Mouse (Mus musculus) embryo, embryonic 10 days (tissue): ENCODE measurements around the gene Tjp2.
A peak's percentile ranks its signal among the peaks of the same experiment; 100 is the strongest.
"Not testable (repeated sequence)": the region's sequence is repeated elsewhere in the genome, so short reads cannot be mapped to it uniquely, and the experiment has no call there.

ENCODE experiments used
- DNase-seq: peaks from one replicate; pipeline ENCODE4 v3.0.0-alpha.2; 2015; ENCODE audit warnings: low spot score

The Tjp2 gene

DNA sequence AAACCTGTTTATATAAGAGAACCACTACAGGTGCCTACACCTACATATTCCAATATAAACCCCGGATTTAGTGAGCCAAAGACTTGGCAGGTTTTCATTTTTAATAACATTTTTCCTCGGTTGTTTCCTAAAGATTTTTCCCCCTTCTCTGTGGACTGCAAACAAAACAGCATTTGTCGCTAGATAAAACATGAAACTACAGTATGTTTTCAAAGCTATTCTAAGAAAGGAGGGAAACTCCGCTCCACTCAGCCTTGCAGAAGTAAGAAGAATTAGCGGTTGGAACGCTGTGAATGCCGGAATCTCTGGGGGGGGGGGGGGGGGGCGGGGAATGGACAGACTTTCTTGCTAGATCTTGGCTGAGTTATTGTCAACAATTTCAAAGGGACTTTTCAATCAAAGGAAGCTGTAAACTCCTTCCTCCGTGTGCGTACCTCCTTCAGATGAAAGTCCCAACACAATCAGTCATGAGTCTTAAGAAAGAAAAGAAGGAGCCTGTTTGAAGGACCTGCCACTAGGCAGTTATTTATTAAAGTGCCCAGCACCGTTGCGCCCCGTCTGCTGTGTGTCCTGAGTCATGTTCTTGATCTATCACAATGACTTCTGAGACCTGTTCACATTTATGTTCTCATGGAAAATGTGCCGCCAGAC, 3.9 kb downstream of the Tjp2 start:
- peak; percentile 42 for DNase-seq

DNA sequence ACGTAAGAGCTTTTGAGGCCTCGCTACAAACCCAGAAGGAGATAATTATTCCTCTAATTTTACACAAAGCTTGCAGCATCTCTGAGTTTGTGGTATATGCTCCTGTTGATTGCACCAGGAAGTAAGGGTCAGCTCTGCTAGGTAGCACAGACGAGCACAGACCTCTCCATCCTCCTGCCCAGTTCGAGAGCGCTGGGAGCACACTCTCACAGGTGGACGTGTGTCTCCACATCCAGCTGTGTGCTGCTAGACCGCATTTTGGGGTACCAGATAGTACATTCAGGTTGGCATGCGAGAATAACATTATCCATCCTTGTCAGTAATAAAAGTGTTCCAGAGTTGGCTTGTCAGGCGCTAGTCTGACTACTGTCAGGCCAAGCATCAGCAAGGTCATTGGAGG, 5.8 kb downstream of the Tjp2 start:
- no peak for DNase-seq

DNA sequence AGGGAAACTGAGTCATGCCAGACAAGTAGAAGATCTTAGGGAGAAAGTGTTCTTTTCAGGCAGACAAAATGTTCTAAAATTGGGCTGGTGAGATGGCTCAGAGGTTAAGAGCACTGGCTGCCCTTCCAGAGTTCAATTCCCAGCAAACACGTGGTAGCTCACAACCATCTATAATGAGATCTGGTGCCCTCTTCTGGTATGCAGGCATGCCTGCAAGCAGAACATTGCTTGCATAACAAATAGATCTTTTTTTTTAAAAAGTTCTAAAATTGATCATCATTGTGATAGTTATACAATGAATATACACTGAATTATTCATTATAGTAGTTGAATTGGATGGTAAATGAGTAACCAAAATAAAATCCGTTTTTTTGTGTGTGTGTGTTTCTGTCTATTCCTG, 6.5 kb downstream of the Tjp2 start:
- DNase-seq, result no peak

DNA sequence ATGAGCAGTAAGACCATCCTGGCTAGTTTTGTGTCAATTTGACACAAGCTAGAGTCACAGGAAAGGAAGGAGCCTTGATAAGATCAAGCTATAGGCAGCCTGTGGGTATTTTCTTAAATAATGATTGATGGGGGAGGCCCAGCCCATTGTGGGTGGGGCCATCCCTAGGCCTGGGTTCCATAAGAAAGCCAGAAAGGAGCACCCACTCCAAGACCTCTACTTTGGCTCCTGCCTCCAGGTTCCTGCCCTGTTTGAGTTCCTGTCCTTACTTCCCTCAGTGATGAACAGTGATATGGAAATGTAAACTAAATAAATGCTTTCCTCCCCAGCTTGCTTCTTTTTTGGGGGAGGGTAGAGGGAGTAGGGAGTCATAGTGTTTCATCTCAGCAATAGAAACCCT, 7.0 kb downstream of the Tjp2 start:
- no peak for DNase-seq

DNA sequence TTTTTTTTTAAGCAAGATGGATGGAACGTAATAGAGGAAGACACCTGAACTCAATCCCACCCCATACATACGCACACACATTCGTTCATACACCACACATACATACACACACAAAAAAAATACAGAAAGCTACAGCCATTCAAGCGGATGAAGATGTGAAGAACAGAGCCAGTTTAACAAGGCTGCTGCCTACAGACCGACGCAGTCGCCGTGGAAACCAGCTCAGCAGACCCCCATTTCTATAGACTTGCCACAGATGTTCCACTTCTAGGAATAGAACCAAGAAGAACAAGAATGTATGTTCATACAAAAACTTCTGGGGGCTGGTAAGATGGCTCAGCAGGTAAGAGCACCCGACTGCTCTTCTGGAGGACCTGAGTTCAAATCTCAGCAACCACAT, 8.1 kb downstream of the Tjp2 start:
- DNase-seq, result no peak

DNA sequence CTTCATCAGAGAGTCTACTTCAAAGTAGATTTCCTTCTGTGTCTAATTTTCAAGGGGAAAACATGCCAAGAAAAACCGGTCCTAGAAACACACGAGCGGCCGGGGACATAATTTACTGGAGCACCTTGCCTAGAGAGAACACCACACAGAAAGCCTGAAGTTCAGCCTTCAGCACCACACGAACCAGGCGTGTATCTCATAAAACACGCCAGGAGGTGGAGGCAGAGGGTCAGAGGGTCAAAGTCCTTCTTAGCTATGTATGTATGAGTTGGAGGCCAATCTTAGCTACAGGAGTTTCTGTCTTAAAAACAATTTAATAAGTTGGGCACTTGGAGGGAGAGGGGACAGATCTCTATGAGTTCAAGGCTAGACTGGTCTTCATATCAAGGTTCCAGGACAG, 9.9 kb downstream of the Tjp2 start:
- DNase-seq, result no peak

DNA sequence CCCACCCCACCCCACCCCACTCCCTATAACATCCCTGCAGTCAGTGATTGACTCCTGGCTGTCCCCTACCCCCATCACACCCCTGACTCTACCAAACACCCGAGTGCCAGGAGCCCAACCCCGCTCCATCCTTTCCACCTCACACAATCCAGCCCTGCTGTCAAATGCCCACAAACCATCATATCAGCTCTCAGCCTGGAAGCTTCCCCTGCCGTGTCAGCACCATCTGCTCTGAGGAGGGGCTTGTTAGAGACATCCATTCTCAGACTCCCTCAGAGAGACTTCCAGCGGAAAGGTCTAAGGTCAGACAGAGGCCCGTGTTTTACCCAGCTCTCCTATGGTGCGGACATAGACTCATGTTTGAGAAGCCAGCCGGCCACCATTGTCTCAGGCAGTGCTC, 11.5 kb downstream of the Tjp2 start:
- DNase-seq, result peak; percentile 74

DNA sequence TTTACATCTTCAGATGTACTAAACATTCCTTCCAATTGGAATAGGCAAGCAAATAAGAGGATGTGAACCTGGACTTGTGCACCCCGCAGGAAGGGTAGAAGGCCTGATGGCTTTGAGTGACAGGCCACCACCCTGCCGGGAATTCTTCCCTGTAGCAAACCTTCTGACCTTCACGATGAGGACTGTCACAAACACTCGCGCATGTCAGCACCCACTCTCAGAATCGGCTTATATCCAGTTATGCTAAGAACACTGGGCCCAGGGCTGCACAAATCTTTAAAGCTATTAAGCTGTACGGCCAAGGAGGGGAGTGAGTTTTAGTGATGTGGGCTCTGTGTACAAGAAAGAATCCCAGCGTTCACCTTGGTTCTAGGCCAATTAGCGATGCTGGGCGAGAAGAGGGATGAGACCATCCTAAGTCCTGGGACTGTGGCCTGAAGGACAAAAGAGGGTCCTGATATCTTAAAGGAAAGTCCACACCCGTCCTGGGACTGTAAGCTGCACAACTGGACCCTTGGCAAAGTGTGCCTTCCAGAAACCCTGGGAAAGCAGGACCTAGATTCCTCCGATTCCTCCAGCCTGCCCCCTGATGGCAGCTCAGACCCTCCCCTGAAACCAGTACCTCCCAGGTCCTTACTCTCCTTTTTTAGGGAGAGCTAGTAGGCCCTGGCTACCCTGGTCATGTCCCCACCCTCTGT, 12.1 kb downstream of the Tjp2 start:
- DNase-seq, result no peak

DNA sequence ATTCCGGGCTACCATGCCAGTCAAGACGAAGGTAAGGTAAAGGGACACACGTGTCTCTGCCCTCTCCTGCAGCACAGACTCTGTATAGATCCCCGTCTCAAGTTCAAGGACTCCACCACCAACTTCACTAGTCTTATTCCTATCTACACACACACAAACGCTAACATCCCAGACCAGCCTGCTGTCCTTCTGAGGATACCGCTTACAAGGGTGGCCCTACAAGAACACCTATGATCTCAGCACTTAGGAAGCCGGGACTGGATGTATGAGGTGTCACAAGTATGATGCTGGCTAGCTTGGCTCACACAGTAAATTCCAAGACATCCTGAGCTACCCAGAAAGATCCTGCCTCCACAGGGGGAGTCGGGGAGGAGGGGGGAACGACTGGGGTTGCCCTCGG, 13.7 kb downstream of the Tjp2 start:
- DNase-seq, result no peak

DNA sequence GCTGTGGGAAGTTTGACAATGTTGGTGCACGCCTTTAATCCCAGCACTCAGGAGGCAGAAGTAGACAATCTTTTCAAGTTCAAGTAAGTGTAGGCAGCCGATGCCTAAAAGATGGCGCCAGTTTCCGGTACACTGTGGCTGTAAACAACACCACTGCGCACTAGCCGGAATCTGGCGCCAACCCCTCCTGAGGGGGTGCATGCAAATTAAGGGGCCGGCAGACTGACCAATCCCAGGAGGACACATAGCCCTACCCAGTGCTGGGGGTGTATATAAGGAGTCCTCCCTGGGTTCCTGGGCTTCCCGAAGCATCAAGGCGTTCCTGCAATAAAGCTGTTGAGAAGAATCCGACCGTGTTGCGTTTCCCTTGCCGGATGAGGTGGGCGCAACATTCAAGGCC, 15.3 kb downstream of the Tjp2 start:
- DNase-seq, result no peak

DNA sequence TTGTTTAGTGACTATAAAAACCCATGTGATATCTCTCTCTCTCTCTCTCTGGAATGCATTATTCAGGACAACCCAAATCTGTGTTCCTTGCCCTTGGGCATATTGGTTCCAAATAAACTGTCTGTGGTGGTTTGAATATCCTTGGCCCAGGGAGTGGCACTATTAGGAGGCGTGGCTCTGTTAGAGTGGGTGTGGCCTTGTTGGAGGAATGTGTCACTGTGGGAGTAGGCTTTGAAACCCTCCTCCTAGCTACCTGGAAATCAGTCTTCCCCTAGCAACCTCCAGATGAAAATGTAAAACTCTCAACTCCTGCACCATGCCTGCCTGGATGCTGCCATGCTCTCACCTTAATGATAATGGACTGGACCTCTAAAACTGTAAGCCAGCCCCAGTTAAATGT, 16.9 kb downstream of the Tjp2 start:
- no peak for DNase-seq

DNA sequence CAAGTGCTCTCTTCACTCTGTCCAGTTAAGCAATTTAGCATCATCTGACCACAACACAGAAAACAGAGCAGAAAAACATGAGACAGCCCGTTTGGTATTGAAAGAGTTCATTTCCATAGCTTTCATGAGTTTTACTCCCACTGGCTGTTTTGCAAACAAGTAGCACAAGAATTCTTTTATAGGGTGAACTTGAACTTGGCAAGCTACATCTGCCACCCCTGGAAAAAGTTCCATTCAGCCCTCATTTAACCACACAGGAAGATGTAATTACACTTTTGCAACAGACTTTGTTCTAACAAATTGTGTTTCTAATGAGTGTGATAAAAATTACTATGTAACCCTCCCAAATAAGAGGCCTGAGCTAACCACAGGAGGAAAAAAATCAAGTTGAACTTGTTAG, 19.8 kb downstream of the Tjp2 start:
- DNase-seq, result no peak

DNA sequence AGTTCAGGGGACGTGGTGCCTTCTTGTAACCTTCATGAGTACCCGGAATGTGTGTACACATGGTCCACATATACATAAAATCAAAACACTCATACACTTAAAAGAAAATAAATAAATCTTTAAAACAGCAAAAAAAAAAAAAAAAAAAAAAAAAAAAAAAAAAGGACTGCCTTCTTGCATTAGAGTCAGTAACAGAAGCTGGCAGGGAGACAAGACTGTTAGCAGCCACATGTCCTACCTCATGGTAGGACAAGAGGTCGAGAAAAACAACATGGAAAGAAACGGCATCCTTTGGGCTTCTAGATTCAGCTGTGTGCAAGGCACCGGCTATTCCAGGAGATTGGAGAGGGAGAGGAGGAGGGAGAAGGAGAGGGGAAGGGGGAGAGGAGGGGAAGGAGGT, 23.0 kb downstream of the Tjp2 start:
- no peak for DNase-seq

DNA sequence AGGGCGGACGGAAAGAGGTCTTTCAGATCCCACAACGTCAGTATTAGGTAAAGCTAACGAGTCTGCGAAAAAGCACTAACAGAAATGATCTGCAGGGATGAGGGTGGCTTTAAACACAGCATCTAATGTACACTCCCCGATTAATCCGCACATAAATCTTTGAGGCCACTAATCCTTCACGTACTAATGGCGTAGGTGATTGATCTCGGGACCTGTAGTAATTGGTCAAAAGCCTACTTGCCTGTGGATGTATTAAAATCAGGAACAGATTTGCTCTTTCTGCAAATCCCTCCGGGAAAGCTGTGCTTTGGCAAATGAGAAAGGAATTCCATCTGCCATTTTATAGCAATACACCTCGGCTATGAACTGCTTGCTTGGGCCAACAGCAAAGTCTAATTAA, 24.3 kb downstream of the Tjp2 start:
- no peak for DNase-seq

DNA sequence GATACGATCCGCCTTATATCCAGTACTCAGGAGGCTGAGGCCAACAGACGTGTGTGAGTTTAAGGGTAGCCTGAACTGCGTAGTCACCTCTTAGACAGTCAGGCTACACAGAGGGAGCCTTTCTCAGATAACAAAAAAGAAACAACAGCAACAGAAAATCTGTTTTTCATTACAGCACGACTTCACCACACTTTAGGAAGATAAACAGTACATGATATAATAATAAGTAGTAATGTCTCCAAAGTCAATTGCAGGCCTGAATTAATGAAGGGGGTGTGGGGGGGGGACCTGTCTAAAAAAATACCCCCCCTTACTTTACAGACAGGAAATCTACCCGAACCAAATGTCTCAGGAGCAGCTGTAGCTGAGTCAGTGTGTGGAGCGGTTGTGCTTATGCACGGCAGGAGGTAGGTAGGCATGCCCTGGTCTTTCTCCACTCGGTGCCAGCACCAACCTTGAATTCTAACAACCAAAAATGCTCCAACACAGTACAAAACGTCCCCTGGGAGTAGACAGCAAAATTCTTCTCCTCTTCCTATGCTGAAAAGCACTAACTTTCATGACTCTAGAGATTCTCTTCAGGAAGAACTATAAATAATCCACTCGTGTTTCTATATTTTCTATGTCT, 26.0 kb downstream of the Tjp2 start:
- DNase-seq, result no peak

DNA sequence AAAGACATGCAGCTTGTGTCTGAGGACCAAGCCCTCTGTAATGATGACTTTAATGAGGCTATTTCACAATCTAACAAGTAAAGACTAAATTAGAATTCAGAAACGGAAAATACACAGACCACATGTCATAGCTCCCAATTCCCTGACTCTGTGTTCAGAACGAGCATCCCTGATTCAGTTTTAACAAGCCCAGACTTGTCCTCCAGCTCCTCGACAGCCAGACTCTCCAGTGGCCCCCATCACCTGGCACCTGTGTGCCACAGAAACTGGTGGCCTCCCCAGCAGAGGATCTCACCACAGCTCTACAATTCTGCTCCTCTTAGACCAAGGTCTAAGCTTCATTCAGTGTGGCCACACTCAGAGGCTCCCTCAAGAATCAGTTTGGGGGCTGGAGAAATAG, 27.5 kb downstream of the Tjp2 start:
- no peak for DNase-seq

DNA sequence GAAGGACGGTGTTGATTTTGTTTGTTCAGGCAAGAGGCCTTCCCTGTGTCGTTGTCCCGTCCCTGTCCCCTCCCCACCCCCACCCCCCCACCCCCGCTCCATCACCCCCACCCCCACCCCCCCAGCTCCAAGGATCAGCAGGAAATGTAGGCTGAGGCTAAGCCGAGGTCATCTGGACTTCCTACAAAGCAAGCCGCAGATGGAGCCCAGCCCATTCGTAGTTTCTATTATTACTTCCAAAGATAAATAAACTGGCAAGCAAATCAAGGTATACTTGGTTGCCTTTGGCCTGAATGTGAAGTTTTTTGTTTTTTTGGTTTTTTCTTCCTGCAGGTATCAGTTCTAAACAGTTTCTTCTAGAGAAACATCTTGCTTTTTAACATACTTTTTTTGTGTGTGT, 29.6 kb downstream of the Tjp2 start:
- no peak for DNase-seq

DNA sequence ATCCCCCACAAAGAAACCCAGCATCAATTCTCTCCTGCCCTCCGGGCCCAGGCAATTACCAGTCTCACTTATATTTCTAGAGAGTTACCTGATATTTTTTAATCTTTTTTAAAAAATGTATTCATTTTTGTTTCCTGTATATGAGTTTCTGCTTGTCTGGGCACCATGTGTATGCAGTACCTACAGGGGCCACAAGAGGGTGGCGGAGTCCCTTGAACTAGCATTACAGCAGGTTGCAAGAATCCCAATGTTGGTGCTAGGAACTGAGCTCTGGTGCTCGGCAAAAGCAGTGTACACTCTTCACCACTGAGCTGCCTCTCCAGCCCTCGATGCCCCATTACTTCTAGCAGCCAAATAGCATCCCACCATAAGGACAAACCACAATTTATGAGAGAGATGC, 30.6 kb downstream of the Tjp2 start:
- no peak for DNase-seq

DNA sequence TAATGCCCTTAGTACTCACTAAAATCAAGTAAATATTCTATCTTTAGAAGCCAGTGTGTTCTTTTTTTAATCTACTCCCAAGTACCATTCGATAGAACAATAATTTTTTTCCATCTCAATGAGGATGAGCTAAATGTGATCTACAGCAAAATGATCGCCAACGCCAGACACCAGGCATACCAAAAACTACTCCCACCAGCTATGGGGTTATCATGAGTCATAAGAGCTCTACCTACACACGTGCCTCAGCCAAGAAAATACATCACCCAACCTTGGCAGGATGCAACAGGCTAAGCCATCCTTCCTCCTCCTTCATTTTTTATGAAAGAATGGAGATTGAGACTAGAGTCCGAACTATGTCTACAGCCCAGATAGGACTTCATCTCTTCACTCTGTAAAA, 31.9 kb downstream of the Tjp2 start:
- no peak for DNase-seq

DNA sequence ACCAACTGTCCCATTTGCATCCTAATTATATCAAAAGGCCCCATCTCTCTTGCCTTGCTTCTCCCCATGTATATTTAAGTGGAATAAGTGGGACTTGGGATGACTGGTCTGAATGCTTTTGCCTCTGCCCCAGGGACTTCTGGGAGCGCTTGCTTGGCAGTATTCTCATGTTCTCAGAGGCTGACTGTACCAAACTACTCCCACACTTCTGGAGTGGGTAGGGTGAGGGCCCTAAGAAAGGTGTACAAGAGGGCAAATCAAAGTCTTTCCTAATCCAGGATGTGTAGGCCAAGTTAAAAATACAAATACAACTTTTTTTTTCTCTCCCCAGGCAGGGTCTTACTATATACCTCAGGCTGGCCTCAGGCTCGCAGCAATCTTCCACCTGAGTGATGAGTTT, 37.0 kb downstream of the Tjp2 start:
- DNase-seq, result no peak

DNA sequence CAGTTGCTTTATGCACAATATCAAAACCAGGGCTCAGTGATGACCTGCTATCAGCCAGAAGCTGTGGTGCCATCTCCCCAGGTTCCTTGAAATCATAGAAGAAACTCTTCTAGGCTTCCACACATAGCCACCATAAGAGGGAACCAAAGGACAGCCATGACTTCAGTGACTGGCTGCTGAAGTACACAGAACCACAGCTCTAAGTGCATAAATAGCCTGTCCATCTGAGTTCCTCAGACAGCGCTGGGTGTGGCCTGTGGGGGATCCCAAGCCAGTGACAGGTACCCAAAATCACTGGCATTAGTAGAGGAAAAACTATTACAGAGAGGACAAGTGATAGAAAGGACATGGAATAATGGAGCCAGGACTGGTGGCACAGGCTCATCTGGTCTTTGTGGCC, 37.5 kb downstream of the Tjp2 start:
- DNase-seq, result not testable (repeated sequence)

DNA sequence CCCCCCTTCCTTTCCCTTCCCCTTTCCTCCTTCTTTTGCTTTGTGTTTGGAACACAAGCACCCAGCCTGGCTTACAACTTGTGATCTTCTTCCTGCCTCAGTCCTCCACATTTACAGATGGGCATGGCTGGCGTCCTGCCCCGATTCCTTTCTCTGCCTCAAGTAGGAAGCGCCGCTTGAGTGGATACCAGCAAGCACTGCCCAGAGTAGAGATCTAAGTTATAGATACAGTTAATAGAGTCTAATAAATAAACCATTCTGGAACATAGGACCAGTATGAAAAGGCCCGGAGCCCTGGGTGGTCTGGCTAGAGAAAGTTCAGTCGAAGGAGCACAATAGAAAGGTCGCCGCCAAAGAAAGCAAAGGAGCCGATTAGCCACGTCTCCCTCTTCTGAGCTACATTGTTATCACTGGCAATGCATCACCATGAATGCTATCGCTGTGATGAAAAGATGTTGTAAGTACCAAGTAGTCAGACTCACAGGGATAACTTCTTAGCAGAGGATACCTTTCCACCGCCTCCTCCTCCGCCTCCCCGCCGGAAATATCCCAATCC, 41.1 kb downstream of the Tjp2 start:
- no peak for DNase-seq

DNA sequence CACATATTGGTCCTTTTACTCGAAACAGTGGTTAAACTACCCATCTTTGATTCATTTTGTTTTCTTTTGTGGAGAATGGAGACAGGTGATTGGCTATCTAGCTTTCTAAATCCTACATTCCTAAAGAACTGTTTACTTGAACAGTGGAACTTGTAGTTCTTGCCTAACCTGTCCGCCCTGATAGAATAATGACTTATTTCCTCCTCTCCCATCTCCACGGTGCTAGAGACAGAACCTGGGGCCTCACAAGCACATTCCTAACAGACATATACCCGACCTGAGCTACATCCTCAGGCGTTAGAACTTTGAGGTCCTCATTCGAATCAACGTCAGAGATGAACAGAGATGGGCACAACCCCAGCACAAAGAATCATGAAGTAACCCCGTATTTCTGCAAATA, 44.4 kb downstream of the Tjp2 start:
- no peak for DNase-seq

DNA sequence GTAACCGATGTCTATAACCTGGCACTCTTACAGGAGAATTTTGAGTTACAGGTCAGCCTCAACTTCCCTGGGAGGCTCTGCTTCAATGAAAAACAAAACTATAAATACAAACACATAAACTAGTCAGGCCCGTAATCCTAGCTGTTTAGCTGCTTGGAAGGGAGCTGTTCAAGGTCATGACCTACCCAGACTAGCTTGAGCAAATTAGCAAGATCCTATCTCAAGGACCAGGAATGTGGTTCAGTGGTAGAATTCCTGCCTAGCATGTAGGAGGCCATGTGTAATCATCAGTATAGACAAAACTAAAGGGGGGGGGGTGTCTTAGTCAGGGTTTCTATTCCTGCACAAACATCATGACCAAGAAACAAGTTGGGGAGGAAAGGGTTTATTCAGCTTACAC, 46.7 kb downstream of the Tjp2 start:
- no peak for DNase-seq
